In the genomic region with DNA sequence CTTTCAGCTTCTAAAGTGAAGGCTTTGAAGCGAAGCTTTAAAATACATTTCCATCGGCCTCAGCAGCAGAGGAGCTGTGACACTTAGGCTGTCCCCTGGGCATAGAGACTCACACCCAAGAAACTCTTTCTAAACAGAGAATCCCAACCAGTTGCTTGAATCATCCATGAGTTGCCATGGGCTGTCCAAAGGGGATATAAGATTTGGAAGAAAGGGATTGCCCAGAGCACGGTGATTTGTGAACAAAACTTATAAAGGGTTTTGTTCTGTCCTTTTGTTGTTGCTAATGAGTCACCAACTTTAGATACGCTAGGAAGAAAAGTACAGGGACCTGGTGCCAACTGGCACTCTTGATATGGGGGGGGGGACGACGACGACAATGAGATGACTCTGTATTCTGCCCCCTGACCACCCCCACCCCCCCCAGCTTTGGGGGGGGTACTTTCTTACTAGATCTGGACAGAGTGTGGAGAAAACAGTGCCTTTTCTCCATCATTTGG, we compare ENCODE assay signal across 13 mouse cellular contexts.
DNase-seq lines count a peak whose midpoint lies in the region; ATAC-seq lines count a peak whose summit lies in the region.
"Had no signal": no experiment of that assay in that cellular context is flagged by ENCODE, and none has a peak within 500 bp of the region (broad histone marks: within the 10 kb centered on the region; RNA-seq: fewer than 3 reads in every experiment).

No protein-coding gene starts in this region.

- no peak overlapping the region for H3K4me2 ChIP-seq in hindbrain, embryonic 11.5 days (replicated peaks; ENCODE audit: low read depth, low read length)
- H3K4me2 ChIP-seq in forebrain, embryonic 13.5 days = peak overlapping the region; percentile 40
- no peak overlapping the region for H3K4me2 ChIP-seq in intestine, embryonic 16.5 days (ENCODE audit: low read depth, low read length)
- no peak overlapping the region for H3K4me2 ChIP-seq in neural tube, embryonic 15.5 days

- H3K36me3 ChIP-seq in hindbrain, embryonic 11.5 days (ENCODE audit: control insufficient read depth, insufficient read depth, low read length) = no peaks in the 10 kb centered on the region
- no peaks in the 10 kb centered on the region for H3K36me3 ChIP-seq in hindbrain, embryonic 10.5 days
- H3K36me3 ChIP-seq in forebrain, embryonic 13.5 days (ENCODE audit: poor library complexity, severe bottlenecking) = no peaks in the 10 kb centered on the region
- no peaks in the 10 kb centered on the region for H3K36me3 ChIP-seq in intestine, embryonic 16.5 days (ENCODE audit: control insufficient read depth, insufficient read depth, low read length)
- H3K36me3 ChIP-seq in neural tube, embryonic 15.5 days = no peaks in the 10 kb centered on the region

- H3K27me3 ChIP-seq in hindbrain, embryonic 11.5 days (ENCODE audit: control insufficient read depth, insufficient read depth, low read length) = no peaks in the 10 kb centered on the region
- no peaks in the 10 kb centered on the region for H3K27me3 ChIP-seq in hindbrain, embryonic 10.5 days (ENCODE audit: insufficient read depth, poor library complexity, severe bottlenecking)
- H3K27me3 ChIP-seq in forebrain, embryonic 13.5 days = no peaks in the 10 kb centered on the region
- no peaks in the 10 kb centered on the region for H3K27me3 ChIP-seq in intestine, embryonic 16.5 days (replicated peaks; ENCODE audit: control insufficient read depth, insufficient read depth, low read length)
- H3K27me3 ChIP-seq in neural tube, embryonic 15.5 days (replicated peaks) = no peaks in the 10 kb centered on the region
- H3K27me3 ChIP-seq: Patski had no signal

- H3K9ac ChIP-seq in hindbrain, embryonic 11.5 days (ENCODE audit: low read depth, low read length) = no peak overlapping the region
- H3K9ac ChIP-seq in forebrain, embryonic 13.5 days = no peak overlapping the region
- H3K9ac ChIP-seq in intestine, embryonic 16.5 days (ENCODE audit: low read depth, low read length) = 0 out of 2 replicates have a peak overlapping the region, but pooled peaks have one; percentile 21
- H3K9ac ChIP-seq in neural tube, embryonic 15.5 days (replicated peaks) = no peak overlapping the region

- no peaks in the 10 kb centered on the region; the same call in 1 of the 2 replicates for H3K4me1 ChIP-seq in hindbrain, embryonic 11.5 days (replicated peaks; ENCODE audit: control insufficient read depth, insufficient read depth, low read length)
- H3K4me1 ChIP-seq in hindbrain, embryonic 10.5 days (replicated peaks) = peaks cover 36% of the 10 kb centered on the region
- H3K4me1 ChIP-seq in forebrain, embryonic 13.5 days = peaks cover 44% of the 10 kb centered on the region
- H3K4me1 ChIP-seq in intestine, embryonic 16.5 days (ENCODE audit: control insufficient read depth, insufficient read depth, low read length) = peaks cover 49% of the 10 kb centered on the region
- peaks cover 49% of the 10 kb centered on the region for H3K4me1 ChIP-seq in neural tube, embryonic 15.5 days

- H3K9me3 ChIP-seq in hindbrain, embryonic 11.5 days (ENCODE audit: control insufficient read depth, low read length) = no peaks in the 10 kb centered on the region
- H3K9me3 ChIP-seq in hindbrain, embryonic 10.5 days = no peaks in the 10 kb centered on the region
- H3K9me3 ChIP-seq in forebrain, embryonic 13.5 days (replicated peaks) = no peaks in the 10 kb centered on the region
- H3K9me3 ChIP-seq in intestine, embryonic 16.5 days (ENCODE audit: control insufficient read depth, low read length) = no peaks in the 10 kb centered on the region
- H3K9me3 ChIP-seq in neural tube, embryonic 15.5 days (replicated peaks) = no peaks in the 10 kb centered on the region

- no peak overlapping the region for H3K4me3 ChIP-seq in hindbrain, embryonic 11.5 days (ENCODE audit: low read depth, low read length)
- no peak overlapping the region for H3K4me3 ChIP-seq in hindbrain, embryonic 10.5 days
- H3K4me3 ChIP-seq in forebrain, embryonic 13.5 days = no peak overlapping the region
- H3K4me3 ChIP-seq in intestine, embryonic 16.5 days (ENCODE audit: low read length) = no peak overlapping the region
- no peak overlapping the region for H3K4me3 ChIP-seq in neural tube, embryonic 15.5 days (replicated peaks)
- H3K4me3 ChIP-seq: erythroblast, embryonic 14.5 days had no signal

- WGBS in hindbrain, embryonic 11.5 days = 52% methylated on average over 7 of the region's 7 CpGs
- 64% methylated on average over 7 of the region's 7 CpGs for WGBS in hindbrain, embryonic 10.5 days
- WGBS in forebrain, embryonic 13.5 days = 18% methylated on average over 7 of the region's 7 CpGs
- 73% methylated on average over 7 of the region's 7 CpGs for WGBS in intestine, embryonic 16.5 days
- WGBS in neural tube, embryonic 15.5 days = 24% methylated on average over 7 of the region's 7 CpGs

- DNase-seq in hindbrain, embryonic 11.5 days (ENCODE audit: low spot score) = no peak
- no peak for DNase-seq in hindbrain, embryonic 10.5 days (ENCODE audit: low spot score)
- DNase-seq in embryo, embryonic 10.5 days (ENCODE audit: low spot score) = no peak
- DNase-seq in thymus, postnatal 4 days = no peak
- no peak for DNase-seq in thymus, postnatal 10 days (ENCODE audit: low spot score in 2 of 2)
- DNase-seq: adrenal gland, adult 2 months; lung, postnatal 10 days; right cerebral cortex, postnatal 25 days had no signal

- 0 out of 2 replicates have a peak, but pooled peaks have one; percentile 20 for ATAC-seq in hindbrain, embryonic 11.5 days (ENCODE audit: low FRiP score)
- ATAC-seq in forebrain, embryonic 13.5 days = peak; percentile 23; the same call in 1 of the 2 replicates
- no peak for ATAC-seq in intestine, embryonic 16.5 days
- peak; percentile 23; the same call in 1 of the 2 replicates for ATAC-seq in neural tube, embryonic 15.5 days (ENCODE audit: low FRiP score)
- ATAC-seq: Patski had no signal

- no peak overlapping the region for H3K27ac ChIP-seq in hindbrain, embryonic 11.5 days (ENCODE audit: low read depth, low read length)
- no peak overlapping the region for H3K27ac ChIP-seq in hindbrain, embryonic 10.5 days
- peak overlapping the region; percentile 66 for H3K27ac ChIP-seq in forebrain, embryonic 13.5 days
- peak overlapping the region; percentile 54 for H3K27ac ChIP-seq in intestine, embryonic 16.5 days (ENCODE audit: low read length)
- peak overlapping the region; percentile 51 for H3K27ac ChIP-seq in neural tube, embryonic 15.5 days (replicated peaks)

Comparison
In these comparisons a context has a peak if more than half of its experiments do, and no peak if none do; other contexts are left out.
1. H3K27ac ChIP-seq: peak in forebrain, embryonic 13.5 days (single experiment), intestine, embryonic 16.5 days (single experiment) and neural tube, embryonic 15.5 days (single experiment); none in hindbrain, embryonic 11.5 days (single experiment) and hindbrain, embryonic 10.5 days (single experiment).